Mouse (Mus musculus): ENCODE measurements at regions not wholly inside any gene's neighbourhood (a gene's known extent, or its start where the extent isn't known, plus 50 kb on each side); places are given as distances from the start of the nearest gene placed in this dataset.

DNA sequence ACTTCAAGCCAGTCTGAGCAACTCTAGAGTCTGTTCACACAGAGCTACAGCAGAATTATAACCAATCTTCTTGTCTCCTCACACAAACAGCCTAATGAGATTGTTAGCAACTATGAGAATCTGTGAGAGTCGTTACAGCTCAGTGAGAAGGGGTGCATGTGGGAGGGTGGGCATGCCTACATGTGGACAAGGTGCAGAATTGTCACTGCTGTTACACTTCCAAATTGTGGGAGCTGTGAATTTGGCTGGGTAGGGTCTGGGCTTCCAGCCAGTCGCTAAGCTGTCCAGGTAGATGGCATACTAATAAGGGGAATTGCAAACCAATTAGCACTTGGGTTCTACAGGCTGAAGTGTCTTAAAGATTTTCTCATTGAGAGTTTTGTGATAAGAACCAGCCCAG is 762.1 kb downstream of the Gm826 start:
- no peaks in the 10 kb centered on the region for H3K36me3 ChIP-seq (ENCODE audit: control insufficient read depth in 1 of 2, insufficient read depth in 2 of 2, low read length in 2 of 2)
- H3K4me3 ChIP-seq (ENCODE audit: control insufficient read depth in 1 of 2, insufficient read depth in 1 of 2, low read depth in 2 of 2, low read length in 2 of 2): no peak overlapping the region
- no peak for TF ChIP-seq MAZ (IDR thresholded peaks at IDR 0.05; ENCODE audit: low read depth, low read length)
- no peak for TF ChIP-seq UBTF (IDR thresholded peaks at IDR 0.05; ENCODE audit: borderline replicate concordance, insufficient read depth, low read depth, low read length)
- TF ChIP-seq CHD1 (IDR thresholded peaks at IDR 0.05; ENCODE audit: low read depth, low read length): no peak
- no peak for TF ChIP-seq ZMIZ1 (IDR thresholded peaks at IDR 0.05; ENCODE audit: low read depth, low read length)
- no peak for TF ChIP-seq ZNF384 (IDR thresholded peaks at IDR 0.05; ENCODE audit: low read depth, low read length)
- no peak for TF ChIP-seq MAFK (IDR thresholded peaks at IDR 0.05; ENCODE audit: borderline replicate concordance, low read depth, low read length)
- TF ChIP-seq BHLHE40 (IDR thresholded peaks at IDR 0.05; ENCODE audit: borderline replicate concordance, low read depth, low read length): no peak
- no peak for TF ChIP-seq POLR2AphosphoS5 (IDR thresholded peaks at IDR 0.05; ENCODE audit: borderline replicate concordance, low read depth, low read length)
- no peak for TF ChIP-seq ZKSCAN1 (IDR thresholded peaks at IDR 0.05; ENCODE audit: low read depth, low read length)
- no peak for TF ChIP-seq GATA1 (IDR thresholded peaks at IDR 0.05; ENCODE audit: low read depth, low read length)
- no peak for TF ChIP-seq TAL1 (IDR thresholded peaks at IDR 0.05; ENCODE audit: low read length)
- TF ChIP-seq E2F4 (IDR thresholded peaks at IDR 0.05; ENCODE audit: borderline replicate concordance, low read depth, low read length): no peak
- TF ChIP-seq ETS1 (IDR thresholded peaks at IDR 0.05; ENCODE audit: low read depth, low read length): no peak
- TF ChIP-seq POLR2A (IDR thresholded peaks at IDR 0.05; ENCODE audit: control insufficient read depth in 1 of 2, insufficient read depth in 1 of 2, low read depth in 1 of 2, low read length in 2 of 2, poor library complexity in 1 of 2): no peak
- no peak for TF ChIP-seq CTCF (IDR thresholded peaks at IDR 0.05 in 2 of 3, conservative IDR thresholded peaks at IDR 0.05 in 1 of 3; ENCODE audit: control insufficient read depth in 1 of 3, insufficient read depth in 1 of 3, low read depth in 2 of 3, low read length in 3 of 3, poor library complexity in 1 of 3, severe bottlenecking in 1 of 3)
- TF ChIP-seq MXI1 (IDR thresholded peaks at IDR 0.05; ENCODE audit: low read depth, low read length): no peak
- TF ChIP-seq TBP (IDR thresholded peaks at IDR 0.05; ENCODE audit: low read depth, low read length): no peak
- no peaks in the 10 kb centered on the region for H3K4me1 ChIP-seq (ENCODE audit: control insufficient read depth in 1 of 2, insufficient read depth in 2 of 2, low read length in 2 of 2)
- H3K79me2 ChIP-seq (ENCODE audit: control insufficient read depth, insufficient read depth, low read length, poor library complexity): no peaks in the 10 kb centered on the region
- H3K27ac ChIP-seq (ENCODE audit: control insufficient read depth, low read depth, low read length): no peak overlapping the region
- H3K27me3 ChIP-seq (ENCODE audit: control insufficient read depth in 1 of 2, insufficient read depth in 2 of 2, low read length in 2 of 2): no peaks in the 10 kb centered on the region
- H3K9me3 ChIP-seq (replicated peaks; ENCODE audit: insufficient read depth, low read length): no peaks in the 10 kb centered on the region; the same call in 1 of the 2 replicates
- no peak for DNase-seq (ENCODE audit: low read depth, low spot score)
- H3K9ac ChIP-seq (ENCODE audit: control insufficient read depth, low read depth, low read length, poor library complexity, severe bottlenecking): no peak overlapping the region

- H3K36me3 ChIP-seq (ENCODE audit: control insufficient read depth in 1 of 2, insufficient read depth in 2 of 2, low read length in 2 of 2): no peaks in the 10 kb centered on the region
- no peaks in the 10 kb centered on the region for H3K27me3 ChIP-seq (ENCODE audit: control insufficient read depth in 1 of 2, insufficient read depth in 2 of 2, low read length in 2 of 2)
- TF ChIP-seq JUND (IDR thresholded peaks at IDR 0.05; ENCODE audit: low read depth, low read length) (no peak), BHLHE40 (IDR thresholded peaks at IDR 0.05; ENCODE audit: borderline replicate concordance, low read depth, low read length) (no peak)
- no peak overlapping the region for H3K4me3 ChIP-seq (ENCODE audit: control insufficient read depth in 1 of 2, insufficient read depth in 1 of 2, low read depth in 2 of 2, low read length in 2 of 2)
- no peaks in the 10 kb centered on the region for H3K4me1 ChIP-seq (ENCODE audit: control insufficient read depth in 1 of 2, insufficient read depth in 2 of 2, low read length in 2 of 2)
- no peak for DNase-seq (ENCODE audit: low read depth, low spot score)
- no peak overlapping the region for H3K9ac ChIP-seq (ENCODE audit: control insufficient read depth, low read depth, low read length, poor library complexity, severe bottlenecking)
- H3K79me2 ChIP-seq (ENCODE audit: control insufficient read depth, insufficient read depth, low read length, poor library complexity): no peaks in the 10 kb centered on the region
- H3K9me3 ChIP-seq (replicated peaks; ENCODE audit: insufficient read depth, low read length): no peaks in the 10 kb centered on the region
- no peak overlapping the region for H3K27ac ChIP-seq (ENCODE audit: control insufficient read depth, low read depth, low read length)
Observed at GRCm38 (mm10) chr2:159575271-159575670, 758.7 kb downstream of the Gm826 start.
